Comparison of ENCODE assay signal across 9 mouse cellular contexts in the genomic region with DNA sequence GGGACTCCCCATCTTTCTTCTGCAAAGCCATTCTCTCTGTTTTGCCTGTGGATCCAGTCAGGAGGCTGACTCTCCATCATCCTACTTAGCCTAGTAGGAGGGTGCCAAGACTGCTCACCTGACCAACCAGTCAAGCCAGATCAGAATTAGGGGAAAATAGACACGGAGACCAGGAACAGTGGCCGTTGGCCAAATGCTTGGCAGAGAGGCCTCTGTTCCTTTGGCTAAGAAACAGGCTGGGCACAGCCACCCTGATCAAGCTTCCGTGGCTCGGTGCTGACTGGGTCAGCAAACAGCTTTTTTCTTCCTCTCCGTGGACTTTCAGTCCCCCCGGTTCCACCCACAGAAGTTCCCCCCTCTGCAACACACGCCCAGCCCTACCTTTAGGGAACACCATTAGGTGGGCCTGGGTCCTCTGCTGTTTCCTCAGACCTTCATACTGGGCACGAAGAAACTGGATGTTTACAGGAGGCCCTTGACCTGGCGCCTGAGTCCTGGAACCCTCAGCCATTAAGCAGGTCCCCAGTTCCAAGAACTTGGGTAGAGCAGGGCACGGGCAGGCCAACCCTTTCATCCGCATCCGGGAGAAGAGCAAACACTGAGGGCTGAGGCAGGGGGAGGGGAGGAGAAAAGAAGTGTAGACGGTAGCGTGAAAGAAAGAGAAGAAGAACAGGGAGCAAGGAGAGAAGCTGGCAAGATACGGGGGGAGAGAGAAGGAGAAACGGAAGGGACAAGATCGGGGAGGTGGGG. TPM values are rescaled to one million over a fixed set of nuclear protein-coding genes. Genes with fewer than 3 reads are reported as not detected.
DNase-seq lines count a peak whose midpoint lies in the region; ATAC-seq and TF ChIP-seq lines count a peak whose summit lies in the region.
"Had no signal": no experiment of that assay in that cellular context is flagged by ENCODE, and none has a peak within 500 bp of the region (broad histone marks: within the 10 kb centered on the region; RNA-seq: fewer than 3 reads in every experiment).

No protein-coding gene starts in this region.

- peaks cover 5% of the 10 kb centered on the region; the same call in 1 of the 2 replicates for H3K27me3 ChIP-seq in E14TG2a.4 (ENCODE audit: insufficient read depth, low read length)
- no peaks in the 10 kb centered on the region for H3K27me3 ChIP-seq in heart, postnatal 0 days (ENCODE audit: control insufficient read depth, insufficient read depth, low read length)

- peaks cover 58% of the 10 kb centered on the region for H3K4me1 ChIP-seq in E14TG2a.4 (replicated peaks; ENCODE audit: low read depth, low read length)
- H3K4me1 ChIP-seq in heart, postnatal 0 days (ENCODE audit: control insufficient read depth, insufficient read depth): peaks cover 14% of the 10 kb centered on the region

- peak overlapping the region; percentile 52 for H3K4me2 ChIP-seq in heart, postnatal 0 days (ENCODE audit: low read depth, low read length)

- 31% methylated on average over 17 of the region's 17 CpGs for WGBS in heart, postnatal 0 days

- peak overlapping the region; percentile 54 for H3K4me3 ChIP-seq in E14TG2a.4 (replicated peaks; ENCODE audit: low read length)
- peak overlapping the region; percentile 18 for H3K4me3 ChIP-seq in heart, postnatal 0 days (ENCODE audit: low read depth, low read length)
- H3K4me3 ChIP-seq in layer of hippocampus, adult 2 months: peak overlapping the region; percentile 12; the same call in 1 of the 2 replicates

- peak; percentile 30 for DNase-seq in gastrocnemius, adult 18-20 months (ENCODE audit: low spot score)
- no peak for DNase-seq in gastrocnemius, postnatal 4 days (ENCODE audit: low spot score in 2 of 2)
- peak; percentile 82 to 88 for DNase-seq in cerebellum, postnatal 25 days
- DNase-seq in heart, postnatal 0 days (ENCODE audit: low spot score): no peak
- DNase-seq in layer of hippocampus, adult 2 months (ENCODE audit: low spot score in 2 of 2): peak; percentile 44 to 47
- DNase-seq in lung, postnatal 4 days: peak; percentile 58 to 74
- DNase-seq in spleen, postnatal 4 days (ENCODE audit: low spot score in 2 of 2): no peak

- no peak overlapping the region for H3K27ac ChIP-seq in heart, postnatal 0 days (ENCODE audit: low read depth)
- H3K27ac ChIP-seq in layer of hippocampus, adult 2 months: peak overlapping the region; percentile 48; the same call in 1 of the 2 replicates

- H3K9ac ChIP-seq in heart, postnatal 0 days (replicated peaks; ENCODE audit: low read depth, low read length): no peak overlapping the region

- ATAC-seq in heart, postnatal 0 days (ENCODE audit: insufficient read depth, low read depth): peak; percentile 47

- TF ChIP-seq EP300 in heart, postnatal 0 days (IDR thresholded peaks at IDR 0.05; ENCODE audit: low read depth): no peak

- H3K9me3 ChIP-seq in E14TG2a.4 (ENCODE audit: low read length): no peaks in the 10 kb centered on the region
- no peaks in the 10 kb centered on the region for H3K9me3 ChIP-seq in heart, postnatal 0 days (replicated peaks; ENCODE audit: control insufficient read depth, low read length)

- no peak for TF ChIP-seq CTCF in E14TG2a.4 (conservative IDR thresholded peaks at IDR 0.05; ENCODE audit: low read length)
- no peak for TF ChIP-seq CTCF in heart, postnatal 0 days (IDR thresholded peaks at IDR 0.05; ENCODE audit: low read depth)
- no peak for TF ChIP-seq CTCF in layer of hippocampus, adult 2 months (conservative IDR thresholded peaks at IDR 0.05)

- no peaks in the 10 kb centered on the region for H3K36me3 ChIP-seq in E14TG2a.4 (ENCODE audit: insufficient read depth, low read length)
- H3K36me3 ChIP-seq in heart, postnatal 0 days (replicated peaks; ENCODE audit: control insufficient read depth, insufficient read depth, low read length): no peaks in the 10 kb centered on the region

RNA-seq across cellular contexts. Expression of a gene that starts 0.7 kb away (rescaled TPM):
- not detected for total RNA-seq in gastrocnemius, adult 18-20 months (2021)
- total RNA-seq in gastrocnemius, postnatal 4 days (2021): not detected
- not detected in 2 replicates for total RNA-seq in heart, postnatal 0 days (2014; rRNA removed; ENCODE audit: low replicate concordance)
- polyA plus RNA-seq in heart, postnatal 0 days (2015; fragmentation: Nextera tagmentation; extraction: Ambion mirVana): 0.08 and 0.10 TPM in 2 replicates
- total RNA-seq in layer of hippocampus, adult 2 months (2021): under 1 TPM; 0.37 to 0.41 TPM
- total RNA-seq: neutrophil, adult 5-6 weeks had no signal

RNA-seq across cellular contexts. Expression of a gene that starts 40.8 kb away (rescaled TPM):
- 10 to 100 TPM; 69.4 to 71.6 TPM for total RNA-seq in gastrocnemius, adult 18-20 months (2021)
- 100 to 1,000 TPM; 171 to 179 TPM for total RNA-seq in gastrocnemius, postnatal 4 days (2021)
- 85.8 and 104 TPM in 2 replicates for total RNA-seq in heart, postnatal 0 days (2014; rRNA removed; ENCODE audit: low replicate concordance)
- 243 and 248 TPM in 2 replicates for polyA plus RNA-seq in heart, postnatal 0 days (2015; fragmentation: Nextera tagmentation; extraction: Ambion mirVana)
- total RNA-seq in layer of hippocampus, adult 2 months (2021): 10 to 100 TPM; 96.7 to 97.5 TPM

Comparison
In these comparisons a context has a peak if more than half of its experiments do, and no peak if none do; other contexts are left out.
1. DNase-seq: peak in gastrocnemius, adult 18-20 months (single experiment), cerebellum, postnatal 25 days (2 of 2), layer of hippocampus, adult 2 months (2 of 2) and lung, postnatal 4 days (2 of 2); none in gastrocnemius, postnatal 4 days (0 of 2), heart, postnatal 0 days (single experiment) and spleen, postnatal 4 days (0 of 2).
2. Peak in every context shown above with its lines, with median percentiles within 50 percentile points of each other: H3K4me3 ChIP-seq.